8 mouse cellular contexts compared by ENCODE assay signal in genomic region chr8:108692239-108692627, GRCm38 (mm10).
DNase-seq lines count a peak whose midpoint lies in the region; ATAC-seq lines count a peak whose summit lies in the region.

No protein-coding gene starts in this region.

- no peak for DNase-seq in heart, postnatal 4 days
- DNase-seq in embryo, embryonic 10.5 days (ENCODE audit: low spot score), result peak; percentile 69
- no peak for DNase-seq in T-cell, adult 2 months (ENCODE audit: low spot score)
- no peak for DNase-seq in frontal cortex, postnatal 14 days (ENCODE audit: low spot score in 2 of 2)
- DNase-seq in adipocyte (ENCODE audit: low spot score), result no peak

- H3K27me3 ChIP-seq in heart, embryonic 12.5 days (replicated peaks), result peaks cover 30% of the 10 kb centered on the region
- H3K27me3 ChIP-seq in intestine, embryonic 16.5 days (replicated peaks; ENCODE audit: control insufficient read depth, insufficient read depth, low read length), result peaks cover 25% of the 10 kb centered on the region

- peak overlapping the region; percentile 46 for H3K4me3 ChIP-seq in heart, embryonic 12.5 days
- H3K4me3 ChIP-seq in intestine, embryonic 16.5 days (ENCODE audit: low read length), result peak overlapping the region; percentile 28
- H3K4me3 ChIP-seq in macrophage (ENCODE audit: inconsistent target), result no peak overlapping the region; the same call in 1 of the 2 replicates

- no peaks in the 10 kb centered on the region for H3K9me3 ChIP-seq in heart, embryonic 12.5 days (replicated peaks)
- H3K9me3 ChIP-seq in intestine, embryonic 16.5 days (ENCODE audit: control insufficient read depth, low read length), result no peaks in the 10 kb centered on the region

- H3K4me1 ChIP-seq in heart, embryonic 12.5 days (replicated peaks), result peaks cover 45% of the 10 kb centered on the region
- H3K4me1 ChIP-seq in intestine, embryonic 16.5 days (ENCODE audit: control insufficient read depth, insufficient read depth, low read length), result peaks cover 29% of the 10 kb centered on the region

- ATAC-seq in heart, embryonic 12.5 days (ENCODE audit: insufficient number of reproducible peaks, low FRiP score), result peak; percentile 77
- ATAC-seq in intestine, embryonic 16.5 days, result peak; percentile 61; the same call in 1 of the 2 replicates

- WGBS in heart, embryonic 12.5 days, result 4% methylated on average over 5 of the region's 5 CpGs
- WGBS in intestine, embryonic 16.5 days, result 7% methylated on average over 5 of the region's 5 CpGs
- 3% methylated on average over 5 of the region's 5 CpGs for WGBS in macrophage (ENCODE audit: missing documents)

- no peaks in the 10 kb centered on the region for H3K79me2 ChIP-seq in macrophage (ENCODE audit: inconsistent target)

- no peaks in the 10 kb centered on the region for H3K36me3 ChIP-seq in heart, embryonic 12.5 days
- no peaks in the 10 kb centered on the region for H3K36me3 ChIP-seq in intestine, embryonic 16.5 days (ENCODE audit: control insufficient read depth, insufficient read depth, low read length)
- no peaks in the 10 kb centered on the region for H3K36me3 ChIP-seq in macrophage (ENCODE audit: inconsistent target)

- no peak overlapping the region for H3K27ac ChIP-seq in heart, embryonic 12.5 days (ENCODE audit: poor library complexity, severe bottlenecking)
- no peak overlapping the region for H3K27ac ChIP-seq in intestine, embryonic 16.5 days (ENCODE audit: low read length)
- H3K27ac ChIP-seq in macrophage, result peak overlapping the region; percentile 95

- H3K4me2 ChIP-seq in heart, embryonic 12.5 days, result peak overlapping the region; percentile 76
- peak overlapping the region; percentile 57 for H3K4me2 ChIP-seq in intestine, embryonic 16.5 days (ENCODE audit: low read depth, low read length)

- H3K9ac ChIP-seq in heart, embryonic 12.5 days, result no peak overlapping the region
- peak overlapping the region; percentile 53; the same call in 1 of the 2 replicates for H3K9ac ChIP-seq in intestine, embryonic 16.5 days (ENCODE audit: low read depth, low read length)
